Mouse (Mus musculus): Measurements from ENCODE around the gene Arhgef17. TPM values are rescaled to one million over a fixed set of nuclear protein-coding genes. Genes with fewer than 3 reads are reported as not detected.

The Arhgef17 gene
- 4.4 and 4.7 TPM in 2 replicates for polyA plus RNA-seq (2015; fragmentation: Nextera tagmentation; extraction: Ambion mirVana)

DNA sequence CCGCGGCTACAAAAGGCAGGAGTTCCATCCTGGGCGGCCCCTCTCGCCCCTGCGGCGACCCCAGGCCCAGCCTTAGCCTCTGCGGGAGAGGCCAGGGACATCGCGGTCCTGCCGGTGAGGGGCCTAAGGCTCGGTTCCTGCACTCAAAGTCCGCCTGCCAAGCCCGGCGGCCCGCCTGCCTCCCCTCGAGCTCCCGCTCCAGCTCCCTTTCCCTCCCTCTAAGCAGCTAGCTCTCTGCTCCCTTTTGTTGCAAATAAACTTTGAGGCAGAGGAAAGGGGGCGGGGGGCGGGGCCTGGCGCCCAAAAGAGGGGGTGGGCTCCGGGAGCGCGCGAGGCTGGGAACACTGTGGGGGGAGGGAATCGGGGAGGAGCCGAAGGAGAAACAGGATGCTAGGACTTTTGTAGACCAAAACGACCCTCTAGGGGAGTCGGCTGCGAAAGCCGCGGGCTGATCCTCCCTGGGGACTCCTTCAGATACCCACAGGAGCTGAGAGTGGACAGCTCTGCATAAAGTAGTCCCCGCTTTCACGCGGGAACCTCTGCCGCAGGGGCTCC is at the start of gene Arhgef17:
TSS of gene Arhgef17 (minus strand) at position 182 of the 555 bp plus-strand sequence.
- Histone ChIP-seq H3K4me2 (peak within 1 kb of the TSS; percentile 93), H3K4me1 (peaks cover 55% of the 10 kb centered on the region), H3K9ac (peak within 1 kb of the TSS; percentile 82), H3K27ac (peak within 1 kb of the TSS; percentile 93), H3K36me3 (ENCODE audit: poor library complexity, severe bottlenecking) (no peaks in the 10 kb centered on the region), H3K27me3 (peaks cover 10% of the 10 kb centered on the region), H3K9me3 (replicated peaks) (no peaks in the 10 kb centered on the region), H3K4me3 (peak within 1 kb of the TSS; percentile 58)
- peak; percentile 80 for ATAC-seq
- WGBS, result under 1% methylated on average over 35 of the region's 35 CpGs

GRCm38 (mm10) chr7:100979175-100979574 is 47.3 kb upstream of the Arhgef17 start:
- Histone ChIP-seq H3K9me3 (replicated peaks) (no peaks in the 10 kb centered on the region), H3K4me2 (no peak overlapping the region), H3K9ac (no peak overlapping the region), H3K36me3 (ENCODE audit: poor library complexity, severe bottlenecking) (no peaks in the 10 kb centered on the region), H3K4me1 (peaks cover 11% of the 10 kb centered on the region), H3K4me3 (no peak overlapping the region), H3K27ac (no peak overlapping the region), H3K27me3 (peaks cover 16% of the 10 kb centered on the region)
- WGBS, result 51% methylated on average over 2 of the region's 2 CpGs
- ATAC-seq, result no peak

DNA sequence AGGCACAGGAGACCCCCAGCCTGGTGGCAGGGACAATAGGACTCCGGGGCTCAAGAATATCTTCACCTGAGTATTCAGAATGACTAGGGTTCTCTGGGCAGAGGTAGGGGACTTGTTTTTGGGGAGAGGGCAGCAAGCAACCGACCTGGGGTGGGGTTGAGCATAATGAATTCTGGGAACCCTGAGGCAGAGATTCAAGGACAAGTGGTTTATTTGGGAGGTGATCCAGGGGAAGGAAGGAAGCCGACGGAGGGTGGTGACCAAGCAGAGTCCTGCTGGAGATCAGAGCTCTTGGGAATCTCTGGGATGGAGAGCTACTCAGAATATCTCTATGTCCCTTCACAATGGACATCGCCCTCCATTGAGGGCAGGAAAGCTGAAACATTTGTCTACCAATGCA is 46.3 kb upstream of the Arhgef17 start:
- WGBS, result 81% methylated on average over 5 of the region's 5 CpGs
- Histone ChIP-seq H3K4me1 (peaks cover 13% of the 10 kb centered on the region), H3K4me2 (no peak overlapping the region), H3K4me3 (no peak overlapping the region), H3K27ac (no peak overlapping the region), H3K9ac (no peak overlapping the region), H3K36me3 (ENCODE audit: poor library complexity, severe bottlenecking) (no peaks in the 10 kb centered on the region), H3K9me3 (replicated peaks) (no peaks in the 10 kb centered on the region), H3K27me3 (peaks cover 26% of the 10 kb centered on the region)
- ATAC-seq, result no peak

DNA sequence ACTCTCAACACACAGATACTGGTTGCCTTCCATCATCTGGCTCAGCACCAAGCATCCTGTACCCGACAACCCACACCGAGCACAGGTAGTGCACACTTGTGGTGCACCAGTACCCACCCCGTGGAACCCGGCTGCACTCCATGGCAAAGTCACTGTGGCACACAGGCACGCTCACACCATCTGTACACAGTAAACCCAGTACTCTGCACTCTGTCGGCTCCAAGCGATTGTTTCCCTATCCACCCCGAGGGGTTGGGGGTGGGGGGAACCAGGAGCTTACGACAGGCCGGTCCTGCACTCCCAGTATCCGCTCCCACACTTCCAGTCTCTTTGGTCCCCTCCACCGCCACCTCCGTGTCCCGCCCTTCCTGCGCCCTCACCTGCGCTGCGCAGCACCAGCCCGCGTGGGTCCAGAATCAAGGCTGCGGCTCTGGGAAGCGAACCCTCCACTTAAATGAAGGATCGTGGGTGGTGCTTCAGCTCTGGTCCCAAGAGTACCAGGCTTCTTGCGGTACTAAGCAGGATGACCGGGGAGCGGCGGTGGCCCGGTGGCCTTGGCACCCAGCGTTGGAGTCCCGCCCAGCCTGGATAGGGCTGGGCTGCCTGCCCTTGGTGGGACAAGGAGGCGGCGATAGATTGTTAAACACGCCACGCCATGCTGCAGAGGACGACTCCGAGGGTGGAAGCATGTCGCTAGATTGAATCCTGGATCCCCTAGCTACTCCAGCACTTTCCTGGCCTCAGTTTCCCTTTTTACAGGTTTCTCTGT is 42.4 kb upstream of the Arhgef17 start, which contains the start of gene P2ry6:
TSS of gene P2ry6 (minus strand) at position 515 of the 769 bp plus-strand sequence.
- no peaks in the 10 kb centered on the region for H3K9me3 ChIP-seq (replicated peaks)
- peak within 1 kb of the TSS; percentile 59 for H3K4me2 ChIP-seq
- peak; percentile 63 for ATAC-seq
- peak within 1 kb of the TSS; percentile 52; the same call in 1 of the 2 replicates for H3K9ac ChIP-seq
- peaks cover 13% of the 10 kb centered on the region for H3K4me1 ChIP-seq
- no peak within 1 kb of the TSS for H3K27ac ChIP-seq
- 5% methylated on average over 36 of the region's 36 CpGs for WGBS
- no peaks in the 10 kb centered on the region for H3K36me3 ChIP-seq (ENCODE audit: poor library complexity, severe bottlenecking)
- peaks cover 37% of the 10 kb centered on the region for H3K27me3 ChIP-seq
- H3K4me3 ChIP-seq, result peak within 1 kb of the TSS; percentile 33

- H3K27me3 ChIP-seq, result peaks cover 37% of the 10 kb centered on the region
- H3K9me3 ChIP-seq (replicated peaks), result no peaks in the 10 kb centered on the region
- no peak overlapping the region for H3K4me2 ChIP-seq
- H3K4me1 ChIP-seq, result peaks cover 13% of the 10 kb centered on the region
- 47% methylated on average over 3 of the region's 3 CpGs for WGBS
- no peak overlapping the region for H3K27ac ChIP-seq
- H3K9ac ChIP-seq, result no peak overlapping the region
- no peaks in the 10 kb centered on the region for H3K36me3 ChIP-seq (ENCODE audit: poor library complexity, severe bottlenecking)
- H3K4me3 ChIP-seq, result no peak overlapping the region
- ATAC-seq, result no peak
These were observed 41.0 kb upstream of the Arhgef17 start for GRCm38 (mm10) chr7:100972875-100973274.

DNA sequence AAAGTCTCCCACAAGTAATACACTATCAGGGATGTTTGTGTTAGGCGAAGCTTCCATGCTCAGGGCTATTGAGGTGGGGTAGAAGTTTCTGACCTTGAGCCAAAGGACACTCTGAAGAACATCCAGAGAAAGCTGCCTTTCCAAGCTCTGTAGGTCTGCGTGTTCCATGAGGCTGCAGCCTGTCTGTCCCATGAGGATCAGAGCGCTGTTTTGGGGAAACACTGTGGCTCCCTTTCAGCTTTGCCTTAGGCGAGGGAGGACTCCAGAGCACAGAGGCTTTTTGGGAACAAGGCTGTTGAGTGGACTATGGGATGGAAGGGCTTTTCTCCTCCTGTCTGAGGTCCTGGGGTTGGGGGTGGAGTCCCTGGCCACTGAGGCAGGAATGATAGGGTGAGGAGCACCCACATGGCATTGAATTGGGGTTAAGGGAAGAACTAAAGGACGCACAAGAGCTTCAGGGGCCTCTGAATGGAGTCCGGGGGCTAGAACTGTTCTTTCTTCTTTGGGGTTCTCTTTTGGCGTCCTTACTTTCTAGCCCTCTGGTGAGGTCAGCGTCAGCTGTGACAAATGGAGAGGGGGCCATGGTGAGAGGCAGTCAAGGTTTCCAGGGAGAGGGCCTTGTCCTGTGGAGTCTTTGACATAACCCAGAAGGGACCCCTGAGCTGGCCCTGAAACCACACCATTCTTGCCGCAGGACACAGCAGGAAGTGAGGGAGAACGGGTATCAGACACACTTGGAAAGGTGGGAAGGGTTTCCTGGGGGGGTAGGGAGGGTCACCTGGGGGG is 37.2 kb upstream of the Arhgef17 start:
- 78% methylated on average over 10 of the region's 10 CpGs for WGBS
- Histone ChIP-seq H3K4me3 (no peak overlapping the region), H3K27ac (no peak overlapping the region), H3K9me3 (replicated peaks) (no peaks in the 10 kb centered on the region), H3K27me3 (peaks cover 20% of the 10 kb centered on the region), H3K4me1 (peaks cover 1% of the 10 kb centered on the region), H3K4me2 (no peak overlapping the region), H3K9ac (no peak overlapping the region), H3K36me3 (ENCODE audit: poor library complexity, severe bottlenecking) (no peaks in the 10 kb centered on the region)
- ATAC-seq, result no peak

DNA sequence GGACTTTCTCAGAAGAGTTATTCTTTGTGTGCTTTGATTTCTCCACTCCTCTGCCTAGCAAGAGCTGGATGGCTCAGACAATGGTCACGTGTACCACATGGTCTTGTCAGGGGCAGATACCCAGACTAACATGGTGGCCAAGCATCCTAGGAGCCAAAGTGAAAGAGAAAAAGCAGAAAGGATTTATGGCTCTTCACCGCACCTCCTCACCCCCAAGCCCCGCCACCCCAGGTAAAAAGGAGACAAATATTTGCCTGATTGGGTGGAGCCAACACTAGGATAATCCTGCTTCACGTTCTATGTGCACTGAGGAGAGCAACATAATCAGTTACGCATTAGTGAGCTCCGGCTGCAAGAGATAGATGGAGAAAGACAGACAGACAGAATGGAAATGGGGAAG is 36.5 kb upstream of the Arhgef17 start:
- Histone ChIP-seq H3K27ac (no peak overlapping the region), H3K9me3 (replicated peaks) (no peaks in the 10 kb centered on the region), H3K36me3 (ENCODE audit: poor library complexity, severe bottlenecking) (no peaks in the 10 kb centered on the region), H3K9ac (no peak overlapping the region), H3K4me2 (no peak overlapping the region), H3K4me3 (no peak overlapping the region), H3K4me1 (no peaks in the 10 kb centered on the region), H3K27me3 (peaks cover 13% of the 10 kb centered on the region)
- 89% methylated on average over 6 of the region's 6 CpGs for WGBS
- no peak for ATAC-seq

- WGBS, result 84% methylated on average over 9 of the region's 9 CpGs
- Histone ChIP-seq H3K4me1 (no peaks in the 10 kb centered on the region), H3K4me3 (no peak overlapping the region), H3K36me3 (ENCODE audit: poor library complexity, severe bottlenecking) (no peaks in the 10 kb centered on the region), H3K27ac (no peak overlapping the region), H3K9me3 (replicated peaks) (no peaks in the 10 kb centered on the region), H3K9ac (no peak overlapping the region), H3K27me3 (peaks cover 8% of the 10 kb centered on the region), H3K4me2 (no peak overlapping the region)
- ATAC-seq, result no peak
These were observed 35.9 kb upstream of the Arhgef17 start for GRCm38 (mm10) chr7:100967850-100968249.

- WGBS, result 72% methylated on average over 7 of the region's 7 CpGs
- no peak overlapping the region for H3K9ac ChIP-seq
- H3K4me2 ChIP-seq, result no peak overlapping the region
- no peak for ATAC-seq
- H3K4me3 ChIP-seq, result no peak overlapping the region
- no peaks in the 10 kb centered on the region for H3K4me1 ChIP-seq
- H3K9me3 ChIP-seq (replicated peaks), result no peaks in the 10 kb centered on the region
- H3K36me3 ChIP-seq (ENCODE audit: poor library complexity, severe bottlenecking), result no peaks in the 10 kb centered on the region
- 0 out of 2 replicates have a peak, but pooled peaks cover 2% of the 10 kb centered on the region for H3K27me3 ChIP-seq
- no peak overlapping the region for H3K27ac ChIP-seq
These were observed 34.1 kb upstream of the Arhgef17 start for GRCm38 (mm10) chr7:100966014-100966413.

GRCm38 (mm10) chr7:100965079-100965478 is 33.2 kb upstream of the Arhgef17 start:
- H3K9ac ChIP-seq, result no peak overlapping the region
- ATAC-seq, result no peak
- H3K4me3 ChIP-seq, result no peak overlapping the region
- no peaks in the 10 kb centered on the region for H3K27me3 ChIP-seq
- WGBS, result 21% methylated on average over 4 of the region's 4 CpGs
- H3K4me1 ChIP-seq, result no peaks in the 10 kb centered on the region
- no peaks in the 10 kb centered on the region for H3K9me3 ChIP-seq (replicated peaks)
- H3K27ac ChIP-seq, result no peak overlapping the region
- H3K4me2 ChIP-seq, result no peak overlapping the region
- no peaks in the 10 kb centered on the region for H3K36me3 ChIP-seq (ENCODE audit: poor library complexity, severe bottlenecking)

DNA sequence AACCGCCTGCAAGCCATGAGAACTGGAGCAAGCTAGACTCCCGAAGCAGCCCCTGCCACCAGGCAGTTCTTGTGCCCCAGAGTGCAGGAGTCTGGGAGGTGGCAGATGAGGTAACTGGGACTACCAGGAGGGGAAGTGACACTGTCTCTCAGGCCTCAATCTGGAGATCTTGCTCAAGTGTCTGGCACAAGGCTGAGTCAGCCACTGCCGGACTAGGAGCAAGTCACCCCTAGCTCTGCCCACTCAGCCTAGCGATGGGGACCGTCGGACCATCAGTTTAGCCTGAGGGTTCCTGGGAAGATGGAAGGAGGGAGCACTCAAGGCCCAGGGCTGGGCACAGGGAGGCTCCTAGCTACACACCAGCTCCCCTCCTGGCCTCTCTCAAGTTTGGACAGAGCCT is 32.3 kb upstream of the Arhgef17 start:
- no peak for ATAC-seq
- Histone ChIP-seq H3K4me3 (no peak overlapping the region), H3K4me1 (no peaks in the 10 kb centered on the region), H3K9me3 (replicated peaks) (no peaks in the 10 kb centered on the region), H3K27ac (no peak overlapping the region), H3K27me3 (no peaks in the 10 kb centered on the region), H3K9ac (no peak overlapping the region), H3K4me2 (no peak overlapping the region), H3K36me3 (ENCODE audit: poor library complexity, severe bottlenecking) (no peaks in the 10 kb centered on the region)
- WGBS, result 64% methylated on average over 6 of the region's 6 CpGs

DNA sequence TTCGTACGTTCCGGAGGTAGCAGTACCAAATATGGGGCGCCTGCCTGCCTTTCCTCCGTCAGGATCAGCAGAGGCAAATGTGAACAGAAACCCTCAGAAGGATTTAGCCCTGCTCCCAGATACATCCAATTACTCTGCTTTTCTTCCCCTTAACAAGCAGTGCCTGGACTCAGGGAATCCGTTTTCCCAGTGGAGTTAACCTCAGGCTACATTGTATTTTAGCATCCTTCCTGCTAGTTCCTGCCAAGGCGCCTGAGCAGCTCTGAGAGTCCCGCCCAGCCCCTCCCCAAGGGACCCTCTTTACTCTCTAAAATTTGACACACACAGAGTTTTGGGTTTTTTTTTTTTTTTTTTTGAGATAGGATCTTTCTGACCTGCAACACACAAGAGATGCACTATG is 31.5 kb upstream of the Arhgef17 start:
- no peak overlapping the region for H3K27ac ChIP-seq
- H3K9ac ChIP-seq, result no peak overlapping the region
- no peaks in the 10 kb centered on the region for H3K4me1 ChIP-seq
- H3K4me3 ChIP-seq, result no peak overlapping the region
- 66% methylated on average over 8 of the region's 8 CpGs for WGBS
- ATAC-seq, result no peak
- no peaks in the 10 kb centered on the region for H3K9me3 ChIP-seq (replicated peaks)
- H3K36me3 ChIP-seq (ENCODE audit: poor library complexity, severe bottlenecking), result no peaks in the 10 kb centered on the region
- no peaks in the 10 kb centered on the region for H3K27me3 ChIP-seq
- H3K4me2 ChIP-seq, result no peak overlapping the region

All from forebrain, embryonic 13.5 days (tissue).